Mouse (Mus musculus) cerebellum, adult 2 months (tissue): ENCODE results near the gene Olfr686.

Source experiments
- CTCF ChIP-seq: fragments of 200-500 bp; IDR thresholded peaks from 2 replicates; pipeline ENCODE4 v1.5.1; 2011; ENCODE audit warnings: low read depth, mild to moderate bottlenecking, control low read depth, low read length, moderate library complexity, borderline replicate concordance; ENCODE audit not compliant: insufficient read depth
- POLR2A ChIP-seq: fragments of 200-500 bp; IDR thresholded peaks from 2 replicates; pipeline ENCODE4 v1.6.1; 2011; ENCODE audit warnings: low read length, control low read depth, borderline replicate concordance; ENCODE audit not compliant: insufficient read depth

GRCm38 (mm10) chr7:105226703-105227102, 19.4 kb upstream of the Olfr686 start:
- no peak for TF ChIP-seq CTCF
- no peak for TF ChIP-seq POLR2A
